ENCODE assay signal across 8 mouse cellular contexts in the genomic region with DNA sequence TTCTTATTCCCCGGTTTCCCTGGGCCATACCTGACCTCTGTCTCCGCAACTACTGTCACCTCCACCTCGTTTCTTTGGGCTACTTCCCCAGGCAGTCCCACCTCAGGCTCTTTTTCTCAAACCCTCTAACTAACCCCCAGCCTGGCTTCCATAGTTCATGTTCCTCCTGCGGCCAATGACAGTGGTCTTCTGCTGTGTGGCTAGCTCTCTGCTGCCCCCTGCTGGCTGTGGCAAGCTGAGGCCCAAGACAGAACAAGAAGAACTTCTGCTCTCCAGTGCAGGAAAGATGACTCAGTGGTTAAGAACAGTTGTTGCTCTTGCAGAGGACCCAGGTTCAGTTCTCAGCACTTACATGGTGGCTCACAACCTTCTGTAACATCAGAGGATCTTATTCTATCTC. TPM values are rescaled to one million over a fixed set of nuclear protein-coding genes. Genes with fewer than 3 reads are reported as not detected.
ATAC-seq and TF ChIP-seq lines count a peak whose summit lies in the region.
"Not testable (repeated sequence)": the region's sequence is repeated elsewhere in the genome, so short reads cannot be mapped to it uniquely, and the experiment has no call there.

No protein-coding gene starts in this region.

- not testable (repeated sequence) for TF ChIP-seq CTCF in intestine, postnatal 0 days (IDR thresholded peaks at IDR 0.05; ENCODE audit: low read depth)

- peak; percentile 80 for ATAC-seq in CD4-positive, CD25-positive, alpha-beta regulatory T cell, adult 4 months
- peak; percentile 47; the same call in 1 of the 2 replicates for ATAC-seq in embryonic facial prominence, embryonic 15.5 days (ENCODE audit: insufficient number of reproducible peaks, low FRiP score, low TSS enrichment, low read depth)
- ATAC-seq in frontal cortex, adult (ENCODE audit: low TSS enrichment) = peak; percentile 83
- peak; percentile 53 for ATAC-seq in hindbrain, embryonic 12.5 days (ENCODE audit: low FRiP score)
- ATAC-seq in intestine, postnatal 0 days = peak; percentile 59
- peak; percentile 37; the same call in 1 of the 2 replicates for ATAC-seq in liver, embryonic 12.5 days
- peak; percentile 84 for ATAC-seq in megakaryocyte-erythroid progenitor cell, adult 5-6 weeks (replicated peaks; ENCODE audit: low FRiP score, low TSS enrichment, poor library complexity, severe bottlenecking)
- ATAC-seq in neural tube, embryonic 12.5 days (ENCODE audit: low FRiP score, low read depth) = peak; percentile 48

- H3K27ac ChIP-seq in embryonic facial prominence, embryonic 15.5 days (replicated peaks); hindbrain, embryonic 12.5 days; intestine, postnatal 0 days (ENCODE audit: low read depth, low read length); liver, embryonic 12.5 days; neural tube, embryonic 12.5 days: not testable (repeated sequence)

- not testable (repeated sequence) for H3K4me3 ChIP-seq in embryonic facial prominence, embryonic 15.5 days (replicated peaks); hindbrain, embryonic 12.5 days; intestine, postnatal 0 days (ENCODE audit: low read depth, low read length); liver, embryonic 12.5 days; neural tube, embryonic 12.5 days

- H3K9ac ChIP-seq in embryonic facial prominence, embryonic 15.5 days; hindbrain, embryonic 12.5 days; intestine, postnatal 0 days (ENCODE audit: low read depth, low read length); liver, embryonic 12.5 days; neural tube, embryonic 12.5 days: not testable (repeated sequence)

- H3K27me3 ChIP-seq in embryonic facial prominence, embryonic 15.5 days; hindbrain, embryonic 12.5 days; intestine, postnatal 0 days (replicated peaks; ENCODE audit: control insufficient read depth, insufficient read depth, low read length); liver, embryonic 12.5 days (replicated peaks); neural tube, embryonic 12.5 days (replicated peaks): not testable (repeated sequence)

- not testable (repeated sequence) for H3K36me3 ChIP-seq in embryonic facial prominence, embryonic 15.5 days; hindbrain, embryonic 12.5 days; intestine, postnatal 0 days (ENCODE audit: control insufficient read depth, insufficient read depth); liver, embryonic 12.5 days; neural tube, embryonic 12.5 days

- H3K9me3 ChIP-seq in embryonic facial prominence, embryonic 15.5 days (replicated peaks); hindbrain, embryonic 12.5 days (replicated peaks); intestine, postnatal 0 days (ENCODE audit: control insufficient read depth); liver, embryonic 12.5 days (replicated peaks); neural tube, embryonic 12.5 days: not testable (repeated sequence)

- WGBS in embryonic facial prominence, embryonic 15.5 days = no CpG with 5 or more reads among the region's 4 CpGs
- WGBS in hindbrain, embryonic 12.5 days = no CpG with 5 or more reads among the region's 4 CpGs
- no CpG with 5 or more reads among the region's 4 CpGs for WGBS in intestine, postnatal 0 days
- no CpG with 5 or more reads among the region's 4 CpGs for WGBS in liver, embryonic 12.5 days (ENCODE audit: insufficient replicate concordance)
- no CpG with 5 or more reads among the region's 4 CpGs for WGBS in neural tube, embryonic 12.5 days

- not testable (repeated sequence) for H3K4me2 ChIP-seq in embryonic facial prominence, embryonic 15.5 days (replicated peaks); hindbrain, embryonic 12.5 days (replicated peaks); intestine, postnatal 0 days (replicated peaks; ENCODE audit: low read depth); liver, embryonic 12.5 days; neural tube, embryonic 12.5 days (replicated peaks)

- H3K4me1 ChIP-seq in embryonic facial prominence, embryonic 15.5 days; hindbrain, embryonic 12.5 days; intestine, postnatal 0 days (replicated peaks; ENCODE audit: control insufficient read depth, insufficient read depth, low read length); liver, embryonic 12.5 days; neural tube, embryonic 12.5 days: not testable (repeated sequence)

RNA-seq across cellular contexts. Expression of a gene that starts 43.0 kb away (rescaled TPM):
- 100 to 1,000 TPM; 128 to 139 TPM for polyA plus RNA-seq in CD4-positive, CD25-positive, alpha-beta regulatory T cell, adult 4 months (2017; shearing (Covaris generic))
- 467 and 526 TPM in 2 replicates for polyA plus RNA-seq in embryonic facial prominence, embryonic 15.5 days (2015; fragmentation: Nextera tagmentation; extraction: Ambion mirVana)
- polyA plus RNA-seq in hindbrain, embryonic 12.5 days (2016; fragmentation: Nextera tagmentation; extraction: Ambion mirVana) = 850 and 876 TPM in 2 replicates
- polyA plus RNA-seq in intestine, postnatal 0 days (2015; fragmentation: Nextera tagmentation; extraction: Ambion mirVana) = 725 and 769 TPM in 2 replicates
- polyA plus RNA-seq in liver, embryonic 12.5 days (2016; fragmentation: Nextera tagmentation; extraction: Ambion mirVana) = 229 and 235 TPM in 2 replicates
- 73.6 and 91.2 TPM in 2 replicates for total RNA-seq in megakaryocyte-erythroid progenitor cell, adult 5-6 weeks (2014; fragmentation: Nextera tagmentation)
- 101 and 104 TPM in 2 replicates for total RNA-seq in megakaryocyte-erythroid progenitor cell, adult 5-6 weeks (2017)
- 1,085 and 1,139 TPM in 2 replicates for polyA plus RNA-seq in neural tube, embryonic 12.5 days (2016; fragmentation: Nextera tagmentation; extraction: Ambion mirVana)
